Mouse (Mus musculus) heart, adult 2 months (tissue): ENCODE results near the gene Angel2.

Experiments
- CTCF ChIP-seq: fragments of 200-600 bp; IDR thresholded peaks from 2 replicates; pipeline ENCODE4 v1.8.1; 2022; ENCODE audit warnings: antibody characterized with exemption, mild to moderate bottlenecking, moderate library complexity
- EP300 ChIP-seq: fragments of 200-500 bp; IDR thresholded peaks from 2 replicates; pipeline ENCODE4 v1.6.1; 2011; ENCODE audit warnings: low read depth, low read length, control low read depth; ENCODE audit not compliant: insufficient read depth
- POLR2A ChIP-seq: fragments of 200-500 bp; IDR thresholded peaks from 2 replicates; pipeline ENCODE4 v1.6.1; 2011; ENCODE audit warnings: mild to moderate bottlenecking, low read depth, low read length, control low read depth; ENCODE audit not compliant: insufficient read depth

GRCm38 (mm10) chr1:190930181-190930580, 5.3 kb downstream of the Angel2 start:
- no peak for TF ChIP-seq POLR2A
- no peak for TF ChIP-seq CTCF
- TF ChIP-seq EP300 = no peak
